Mouse (Mus musculus): ENCODE measurements around the gene Fam111a.
A peak's percentile ranks its signal among the peaks of the same experiment; 100 is the strongest.

Gene Fam111a

GRCm38 (mm10) chr19:12634259-12634658, 88.7 kb downstream of the Fam111a start:
- no peak for DNase-seq (ENCODE audit: low read depth)

- peak; percentile 38 for DNase-seq (ENCODE audit: low read depth)
Measured at GRCm38 (mm10) chr19:12634963-12635362, 89.4 kb downstream of the Fam111a start.

GRCm38 (mm10) chr19:12636863-12637262, 91.3 kb downstream of the Fam111a start:
- DNase-seq (ENCODE audit: low read depth): no peak

GRCm38 (mm10) chr19:12638049-12638448, 92.5 kb downstream of the Fam111a start:
- no peak for DNase-seq (ENCODE audit: low read depth)
